Mouse (Mus musculus) lung, adult 2 months (tissue): Measurements from ENCODE around the gene Ccl12.

ENCODE experiments used
- CTCF ChIP-seq: fragments of 200-500 bp; IDR thresholded peaks from 2 replicates; pipeline ENCODE4 v1.5.1; 2011; ENCODE audit warnings: mild to moderate bottlenecking, low read length, control low read depth; ENCODE audit not compliant: insufficient read depth
- POLR2A ChIP-seq: fragments of 200-500 bp; IDR thresholded peaks from 2 replicates; pipeline ENCODE4 v1.6.1; 2011; ENCODE audit warnings: low read depth, mild to moderate bottlenecking, control low read depth, low read length, borderline replicate concordance; ENCODE audit errors: extremely low read depth

DNA sequence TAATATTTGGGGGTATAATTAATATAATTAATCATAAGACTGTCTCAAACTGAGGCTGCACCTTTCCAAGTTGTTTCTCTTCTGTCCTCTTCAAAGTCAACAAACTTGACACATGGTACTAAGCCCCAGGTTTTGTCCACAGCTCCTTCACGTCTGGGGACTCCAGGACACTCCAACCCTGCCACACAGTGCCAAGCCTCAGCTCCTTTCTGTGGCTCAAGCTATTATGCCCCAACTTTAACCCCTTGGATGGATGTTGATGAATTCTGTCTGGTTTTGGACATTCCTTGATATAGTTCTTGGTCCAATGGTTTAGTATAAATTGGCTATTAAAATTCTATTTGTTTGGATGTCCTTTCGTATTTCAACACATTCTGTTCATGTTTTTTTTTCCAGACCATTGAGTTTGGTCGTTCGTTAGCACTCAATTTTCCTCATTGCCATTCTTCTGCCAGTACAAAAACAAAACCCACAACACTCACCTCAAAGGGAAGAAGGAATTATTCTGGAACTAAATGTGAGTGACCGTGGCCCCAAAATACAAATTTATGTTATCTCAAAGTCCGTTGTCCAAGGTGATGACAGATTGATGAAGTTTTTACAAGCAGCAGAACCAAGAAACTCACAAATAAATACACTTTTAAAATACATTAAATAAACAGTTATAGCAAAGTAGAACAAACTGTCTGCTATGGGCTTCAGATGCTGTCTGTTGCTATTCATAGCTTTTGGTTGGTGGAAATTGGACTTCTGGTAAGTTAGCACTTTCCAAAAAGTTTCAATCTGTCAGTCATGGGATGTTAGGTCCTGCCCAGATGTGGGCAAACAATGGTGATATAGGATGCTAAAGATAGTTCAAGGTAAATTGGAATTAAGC lies 9.0 kb downstream of the Ccl12 start:
- no peak for TF ChIP-seq CTCF
- TF ChIP-seq POLR2A, result no peak
